Mouse (Mus musculus) stomach, postnatal 0 days (tissue): ENCODE data around the gene Zfp382. TPM values are rescaled to one million over a fixed set of nuclear protein-coding genes. Genes with fewer than 3 reads are reported as not detected.
"Not testable (repeated sequence)": the region's sequence is repeated elsewhere in the genome, so short reads cannot be mapped to it uniquely, and the experiment has no call there.

Source experiments
- ATAC-seq: fragments of 200-750 bp; cut with Nextera tagmentation; 2 replicates; pipeline ENCODE4 v1.8.0; 2017; ENCODE audit not compliant: low FRiP score, low TSS enrichment
- DNase-seq: peaks from one replicate; pipeline ENCODE4 v3.0.0-alpha.2; 2016; ENCODE audit warnings: low spot score
- H3K27ac ChIP-seq: fragments of 300-500 bp; sonication (generic); replicated peaks from 2 replicates; pipeline ENCODE4 v1.5.1; 2014; ENCODE audit warnings: mild to moderate bottlenecking, control low read depth
- H3K27me3 ChIP-seq: fragments of 300-500 bp; sonication (generic); 2 replicates; pipeline ENCODE4 v1.6.1; 2014; ENCODE audit warnings: low read length; ENCODE audit not compliant: control insufficient read depth, insufficient read depth
- H3K36me3 ChIP-seq: fragments of 300-500 bp; sonication (generic); 2 replicates; pipeline ENCODE4 v1.6.1; 2014; ENCODE audit warnings: low read length, mixed read lengths; ENCODE audit not compliant: control insufficient read depth, insufficient read depth
- H3K4me1 ChIP-seq: fragments of 300-500 bp; sonication (generic); replicated peaks from 2 replicates; pipeline ENCODE4 v1.6.1; 2014; ENCODE audit warnings: antibody characterized with exemption; ENCODE audit not compliant: control insufficient read depth, insufficient read depth
- H3K4me2 ChIP-seq: fragments of 300-500 bp; sonication (generic); replicated peaks from 2 replicates; pipeline ENCODE4 v1.6.1; 2014; ENCODE audit warnings: low read depth, mild to moderate bottlenecking, control low read depth, moderate library complexity
- H3K4me3 ChIP-seq: fragments of 300-500 bp; sonication (generic); 2 replicates; pipeline ENCODE4 v1.5.1; 2014; ENCODE audit warnings: low read depth, low read length, control low read depth
- H3K9ac ChIP-seq: fragments of 300-500 bp; sonication (generic); 2 replicates; pipeline ENCODE4 v1.6.1; 2014; ENCODE audit warnings: mild to moderate bottlenecking, low read length, control low read depth, mixed read lengths
- H3K9me3 ChIP-seq: fragments of 300-500 bp; sonication (generic); 2 replicates; pipeline ENCODE4 v1.6.1; 2016; ENCODE audit warnings: low read length; ENCODE audit not compliant: control insufficient read depth
- CTCF ChIP-seq: IDR thresholded peaks from 2 replicates; pipeline ENCODE4 v1.5.1; 2016; ENCODE audit warnings: antibody characterized with exemption, low read depth, mild to moderate bottlenecking, moderate library complexity
- EP300 ChIP-seq: optimal IDR thresholded peaks from 2 replicates; pipeline ENCODE3; 2016; ENCODE audit warnings: antibody characterized with exemption
- WGBS: fragments of 180-500 bp; shearing (Covaris S2); extraction: QIAGEN DNeasy Blood & Tissue Kit; methylation state at CpG from one replicate; pipeline ENCODE4 v1.1.7; 2014; 5-methylcytosine and 5-hydroxymethylcytosine counted together
- microRNA-seq: library from miRNA; unstranded; fragments of <30 nt; microRNA quantifications from one replicate; pipeline ENCODE4, GENCODE M21; 2016
- polyA plus RNA-seq: library from polyadenylated mRNA; unstranded; fragments of >200 nt; fragmentation: Nextera tagmentation; extraction: Ambion mirVana; gene quantifications from 2 replicates; pipeline ENCODE4 v1.2.1, GENCODE M21; 2015

Zfp382 gene
- polyA plus RNA-seq, 1 experiment from 2014 or later: 3.0 TPM

DNA sequence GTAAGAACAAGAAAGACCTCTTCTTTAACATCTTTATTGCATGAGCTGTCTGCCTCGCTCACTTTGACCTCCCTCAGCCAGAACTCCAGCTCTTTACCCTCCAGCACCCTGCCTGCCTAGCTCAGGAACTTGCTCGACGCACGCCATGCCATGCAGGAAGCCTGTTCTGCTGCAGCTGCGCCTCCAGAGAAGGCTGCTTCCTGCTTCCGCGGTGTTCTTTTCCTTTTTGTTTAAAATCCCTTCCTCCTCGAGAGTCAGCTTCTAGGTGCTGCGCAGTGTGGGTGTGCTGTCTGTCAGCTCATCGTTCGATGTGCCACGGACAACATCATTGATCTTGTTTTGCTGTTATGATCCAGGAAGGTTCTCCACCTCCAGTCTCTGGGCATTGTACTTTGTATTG lies 54.7 kb downstream of the Zfp382 start:
- no peaks in the 10 kb centered on the region for H3K27me3 ChIP-seq
- H3K27ac ChIP-seq: no peak overlapping the region
- DNase-seq (no peak), ATAC-seq (no peak)
- TF ChIP-seq EP300 (no peak), CTCF (no peak)
- no peaks in the 10 kb centered on the region for H3K4me1 ChIP-seq
- no peak overlapping the region for H3K4me2 ChIP-seq
- H3K9me3 ChIP-seq: no peaks in the 10 kb centered on the region
- peaks cover 8% of the 10 kb centered on the region for H3K36me3 ChIP-seq
- no peak overlapping the region; the same call in 1 of the 2 replicates for H3K9ac ChIP-seq
- WGBS: 83% methylated on average over 12 of the region's 12 CpGs
- no peak overlapping the region for H3K4me3 ChIP-seq

DNA sequence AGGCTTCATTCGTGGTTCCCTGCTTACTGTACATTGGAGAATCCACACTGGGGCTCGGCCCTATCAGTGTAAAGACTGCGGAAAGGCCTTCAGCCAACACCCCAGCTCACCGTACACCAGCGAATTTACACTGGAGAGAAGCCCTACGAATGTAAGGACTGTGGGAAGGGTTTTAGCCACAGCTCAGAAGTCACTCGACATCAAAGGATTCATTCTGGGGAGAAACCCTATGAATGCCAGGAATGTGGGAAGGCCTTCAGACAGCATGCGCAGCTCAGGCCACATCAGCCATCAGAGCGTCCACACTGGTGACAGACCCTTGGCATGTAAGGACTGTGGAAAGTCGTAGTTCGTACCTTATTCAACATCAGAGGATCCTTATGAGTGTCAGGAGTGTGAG lies 56.5 kb downstream of the Zfp382 start:
- no peak for ATAC-seq
- Histone ChIP-seq H3K4me3 (no peak overlapping the region), H3K36me3 (peaks cover 8% of the 10 kb centered on the region), H3K4me1 (no peaks in the 10 kb centered on the region), H3K9me3 (no peaks in the 10 kb centered on the region), H3K27ac (no peak overlapping the region), H3K4me2 (no peak overlapping the region), H3K9ac (no peak overlapping the region), H3K27me3 (no peaks in the 10 kb centered on the region)
- TF ChIP-seq CTCF (no peak), EP300 (no peak)
- 81% methylated on average over 11 of the region's 11 CpGs for WGBS
- DNase-seq: no peak

DNA sequence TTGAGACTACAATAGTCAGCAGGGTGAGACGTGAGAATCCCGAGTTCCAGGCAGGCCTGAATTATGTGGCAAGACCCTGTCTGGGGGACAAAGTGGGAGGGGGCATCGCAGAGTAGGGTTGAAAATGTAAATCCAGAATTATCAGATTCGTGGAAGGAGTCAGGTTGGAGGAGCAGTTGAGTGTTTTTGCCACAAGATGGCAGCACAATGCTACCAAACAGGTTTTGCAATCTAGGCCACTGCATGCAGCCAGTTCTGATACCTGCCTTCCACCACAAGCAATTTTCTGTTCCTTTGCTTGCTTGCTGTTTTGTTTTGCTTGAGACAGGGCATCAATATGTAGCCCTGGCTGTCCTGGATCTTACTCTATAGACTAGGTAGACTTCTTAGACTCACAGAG lies 59.6 kb downstream of the Zfp382 start:
- no peak for TF ChIP-seq EP300
- peak; percentile 93 for TF ChIP-seq CTCF
- no peak overlapping the region for H3K9ac ChIP-seq
- DNase-seq (peak; percentile 81), ATAC-seq (0 out of 2 replicates have a peak, but pooled peaks have one; percentile 15)
- no peaks in the 10 kb centered on the region for H3K27me3 ChIP-seq
- H3K4me1 ChIP-seq: no peaks in the 10 kb centered on the region
- 4% methylated on average over 4 of the region's 4 CpGs for WGBS
- no peak overlapping the region for H3K4me3 ChIP-seq
- H3K9me3 ChIP-seq: no peaks in the 10 kb centered on the region
- H3K27ac ChIP-seq: no peak overlapping the region
- H3K4me2 ChIP-seq: no peak overlapping the region
- H3K36me3 ChIP-seq: peaks cover 8% of the 10 kb centered on the region

DNA sequence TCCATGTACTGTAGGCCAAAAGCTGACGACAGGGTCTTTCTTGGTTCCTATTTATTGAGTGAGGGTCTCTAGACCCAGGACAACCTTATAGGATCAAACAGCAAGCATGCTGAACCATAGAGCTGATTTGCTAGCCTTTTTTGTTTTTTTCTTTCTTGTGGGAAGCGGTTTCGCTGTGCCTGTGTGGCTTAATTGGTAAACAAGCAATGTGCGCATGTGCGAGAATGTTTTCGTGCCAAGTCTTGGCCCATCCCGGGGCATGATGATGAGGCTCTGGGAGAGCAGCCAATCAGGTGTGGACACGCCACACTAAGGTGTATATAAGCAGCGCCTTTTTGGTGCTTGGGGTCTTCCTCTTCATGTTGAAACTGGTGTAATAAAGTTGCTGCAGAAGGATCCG lies 60.2 kb downstream of the Zfp382 start:
- H3K4me3 ChIP-seq, H3K27me3 ChIP-seq, H3K27ac ChIP-seq, H3K4me2 ChIP-seq, H3K9ac ChIP-seq, H3K9me3 ChIP-seq, H3K4me1 ChIP-seq, DNase-seq, ATAC-seq: not testable (repeated sequence)
- WGBS: 87% methylated on average over 9 of the region's 10 CpGs
- peaks cover 14% of the 10 kb centered on the region for H3K36me3 ChIP-seq

DNA sequence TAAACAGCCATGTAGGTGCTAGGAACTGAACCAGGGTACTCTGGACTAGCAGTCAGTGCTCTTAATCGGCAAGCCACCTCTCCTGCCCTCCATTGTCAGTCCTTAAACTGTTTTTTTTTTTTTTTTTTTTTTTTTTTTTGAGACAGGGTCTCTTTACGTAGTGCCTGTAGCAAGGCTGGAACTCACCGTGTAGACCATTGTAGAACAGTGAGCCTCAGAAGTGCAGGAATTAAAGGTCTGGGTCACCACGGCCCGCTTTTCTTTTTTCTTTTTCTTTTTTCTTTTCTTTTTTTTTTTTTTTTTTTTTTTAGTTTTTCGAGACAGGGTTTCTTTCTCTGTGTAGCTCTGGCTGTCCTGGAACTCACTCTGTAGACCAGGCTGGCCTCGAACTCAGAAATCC lies 61.4 kb downstream of the Zfp382 start:
- not testable (repeated sequence) for DNase-seq, H3K4me1 ChIP-seq, H3K4me3 ChIP-seq, H3K27ac ChIP-seq, H3K27me3 ChIP-seq, ATAC-seq, H3K9me3 ChIP-seq, H3K4me2 ChIP-seq, H3K9ac ChIP-seq
- H3K36me3 ChIP-seq: peaks cover 12% of the 10 kb centered on the region
- WGBS: 77% methylated on average over 6 of the region's 7 CpGs

DNA sequence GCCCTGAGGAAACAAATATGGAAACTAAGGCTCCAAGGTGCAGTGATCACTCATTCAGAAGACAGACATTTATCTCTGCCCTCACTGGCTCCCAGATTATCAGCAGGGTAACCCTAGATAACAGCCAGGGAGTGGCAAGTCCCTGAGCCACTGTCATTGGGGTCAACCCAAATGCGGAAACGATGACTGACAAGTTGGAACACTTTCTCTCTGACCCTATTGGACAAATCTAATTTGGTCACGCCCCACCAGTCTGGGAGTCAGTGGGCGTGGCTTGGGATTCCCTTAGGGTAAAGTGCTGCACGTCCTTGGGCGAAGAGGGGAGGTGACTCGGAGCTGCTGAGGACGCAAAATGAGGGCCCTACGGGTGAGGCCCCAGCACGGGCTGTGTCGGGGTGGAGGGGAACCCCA lies 62.1 kb downstream of the Zfp382 start, which contains the start of gene Cox7a1:
Cox7a1 (plus strand) TSS at position 266 of the 411 bp plus-strand sequence.
- TF ChIP-seq CTCF: no peak
- no peak for TF ChIP-seq EP300
- peak within 1 kb of the TSS; percentile 40; the same call in 1 of the 2 replicates for H3K27ac ChIP-seq

More for the DNA sequence above, 62.1 kb downstream of the Zfp382 start, which contains the start of gene Cox7a1:
- no peaks in the 10 kb centered on the region for H3K4me1 ChIP-seq
- DNase-seq (peak; percentile 91), ATAC-seq (peak; percentile 85)
- no peaks in the 10 kb centered on the region for H3K9me3 ChIP-seq
- peak within 1 kb of the TSS; percentile 52 for H3K4me2 ChIP-seq
- 2% methylated on average over 11 of the region's 11 CpGs for WGBS
- peak within 1 kb of the TSS; percentile 47; the same call in 1 of the 2 replicates for H3K9ac ChIP-seq
- peak within 1 kb of the TSS; percentile 19 for H3K4me3 ChIP-seq
- peaks cover 15% of the 10 kb centered on the region for H3K36me3 ChIP-seq
- H3K27me3 ChIP-seq: no peaks in the 10 kb centered on the region

Small RNA genes within 50 kb of the gene (microRNA-seq; reads per million reads assigned to microRNA genes)
- not detected for gene Gm23368

Other genes with a start within 250 kb of the Zfp382 start
- gene Zfp27, start 215.4 kb upstream of the Zfp382 start, polyA plus RNA-seq: 2.9 and 3.4 TPM in 2 replicates
- gene Zfp383, start 213.7 kb upstream of the Zfp382 start, polyA plus RNA-seq: 2.2 and 2.3 TPM in 2 replicates
- gene Zfp74, start 167.9 kb upstream of the Zfp382 start, polyA plus RNA-seq: 2.8 and 3.1 TPM in 2 replicates
- 3.7 and 5.3 TPM in 2 replicates for gene Zfp568, start 138.0 kb upstream of the Zfp382 start, polyA plus RNA-seq
- gene Zfp14, start 70.6 kb upstream of the Zfp382 start, polyA plus RNA-seq: 1.6 and 1.8 TPM in 2 replicates
- gene Zfp82, start 49.0 kb upstream of the Zfp382 start, polyA plus RNA-seq: 1.9 and 2.1 TPM in 2 replicates
- 0.36 and 0.38 TPM in 2 replicates for gene Gm26920, start 31.5 kb upstream of the Zfp382 start, polyA plus RNA-seq
- gene Zfp566, start 31.4 kb upstream of the Zfp382 start, polyA plus RNA-seq: 3.4 and 3.8 TPM in 2 replicates
- 44.6 and 44.8 TPM in 2 replicates for gene Zfp260, start 27.2 kb upstream of the Zfp382 start, polyA plus RNA-seq
- 4.2 and 5.4 TPM in 2 replicates for gene Zfp146, start 47.8 kb downstream of the Zfp382 start, polyA plus RNA-seq
- gene Cox7a1, start 62.2 kb downstream of the Zfp382 start, polyA plus RNA-seq: 38.8 and 40.7 TPM in 2 replicates
- gene Capns1, start 76.9 kb downstream of the Zfp382 start, polyA plus RNA-seq: 94.5 and 96.8 TPM in 2 replicates
- gene Polr2i, start 110.0 kb downstream of the Zfp382 start, polyA plus RNA-seq: 98.2 and 106 TPM in 2 replicates
- 149 and 153 TPM in 2 replicates for gene Tbcb, start 110.3 kb downstream of the Zfp382 start, polyA plus RNA-seq
- gene Ovol3, start 113.8 kb downstream of the Zfp382 start, polyA plus RNA-seq: not detected in 2 replicates
- 0.38 and 0.44 TPM in 2 replicates for gene Thap8, start 158.2 kb downstream of the Zfp382 start, polyA plus RNA-seq
- gene Wdr62, start 158.5 kb downstream of the Zfp382 start, polyA plus RNA-seq: 2.4 TPM in 2 replicates
- 9.6 and 10.2 TPM in 2 replicates for gene Clip3, start 169.8 kb downstream of the Zfp382 start, polyA plus RNA-seq
- 55.4 and 58.8 TPM in 2 replicates for gene Alkbh6, start 186.8 kb downstream of the Zfp382 start, polyA plus RNA-seq
- 13.5 and 14.2 TPM in 2 replicates for gene Syne4, start 192.9 kb downstream of the Zfp382 start, polyA plus RNA-seq
- not detected in 2 replicates for gene E130208F15Rik, start 199.8 kb downstream of the Zfp382 start, polyA plus RNA-seq
- gene Sdhaf1, start 202.0 kb downstream of the Zfp382 start, polyA plus RNA-seq: 19.1 and 20.2 TPM in 2 replicates
- 2.9 and 3.3 TPM in 2 replicates for gene Lrfn3, start 240.8 kb downstream of the Zfp382 start, polyA plus RNA-seq